8 mouse cellular contexts compared by ENCODE assay signal in genomic region chr8:127439392-127440160, GRCm38 (mm10).
DNase-seq lines count a peak whose midpoint lies in the region; ATAC-seq and TF ChIP-seq lines count a peak whose summit lies in the region.

No protein-coding gene starts in this region.

- H3K9ac ChIP-seq in liver, adult 2 months (ENCODE audit: low read depth, low read length): peak overlapping the region; percentile 73
- no peak overlapping the region for H3K9ac ChIP-seq in limb, embryonic 12.5 days (replicated peaks)
- no peak overlapping the region for H3K9ac ChIP-seq in midbrain, postnatal 0 days (replicated peaks; ENCODE audit: low read length, poor library complexity, severe bottlenecking)

- H3K27me3 ChIP-seq in liver, adult 2 months (ENCODE audit: control insufficient read depth, insufficient read depth, low read length): no peaks in the 10 kb centered on the region
- H3K27me3 ChIP-seq in limb, embryonic 12.5 days: no peaks in the 10 kb centered on the region; the same call in 1 of the 2 replicates
- H3K27me3 ChIP-seq in midbrain, postnatal 0 days (ENCODE audit: insufficient read depth, low read length): no peaks in the 10 kb centered on the region

- H3K4me3 ChIP-seq in liver, adult 2 months (ENCODE audit: insufficient read depth, low read depth, low read length): peak overlapping the region; percentile 50
- H3K4me3 ChIP-seq in limb, embryonic 12.5 days (replicated peaks): no peak overlapping the region
- no peak overlapping the region for H3K4me3 ChIP-seq in midbrain, postnatal 0 days (ENCODE audit: low read depth, low read length)

- no peak for TF ChIP-seq CTCF in liver, adult 2 months (IDR thresholded peaks at IDR 0.05; ENCODE audit: low read depth, low read length)
- TF ChIP-seq CTCF in midbrain, postnatal 0 days (IDR thresholded peaks at IDR 0.05): no peak

- 11% methylated on average over 10 of the region's 10 CpGs for WGBS in liver, adult 2 months
- 51% methylated on average over 10 of the region's 10 CpGs for WGBS in limb, embryonic 12.5 days
- 47% methylated on average over 10 of the region's 10 CpGs for WGBS in midbrain, postnatal 0 days

- peaks cover 23% of the 10 kb centered on the region for H3K36me3 ChIP-seq in liver, adult 2 months (ENCODE audit: control insufficient read depth, insufficient read depth, low read length)
- H3K36me3 ChIP-seq in limb, embryonic 12.5 days: peaks cover 9% of the 10 kb centered on the region; the same call in 1 of the 2 replicates
- no peaks in the 10 kb centered on the region for H3K36me3 ChIP-seq in midbrain, postnatal 0 days (ENCODE audit: insufficient read depth, low read length)

- peaks cover 16% of the 10 kb centered on the region; the same call in 1 of the 2 replicates for H3K79me2 ChIP-seq in liver, adult 2 months (ENCODE audit: control insufficient read depth, insufficient read depth, low read length)

- H3K27ac ChIP-seq in liver, adult 2 months (replicated peaks; ENCODE audit: insufficient read depth, low read depth, low read length): peak overlapping the region; percentile 84
- H3K27ac ChIP-seq in limb, embryonic 12.5 days: peak overlapping the region; percentile 62; the same call in 1 of the 2 replicates
- H3K27ac ChIP-seq in midbrain, postnatal 0 days (ENCODE audit: low read depth, low read length): peak overlapping the region; percentile 63; the same call in 1 of the 2 replicates

- H3K4me1 ChIP-seq in liver, adult 2 months (ENCODE audit: control insufficient read depth, insufficient read depth, low read length): peaks cover 22% of the 10 kb centered on the region
- peaks cover 42% of the 10 kb centered on the region for H3K4me1 ChIP-seq in limb, embryonic 12.5 days (replicated peaks)
- H3K4me1 ChIP-seq in midbrain, postnatal 0 days (ENCODE audit: insufficient read depth, low read length): 0 out of 2 replicates have a peak, but pooled peaks cover 3% of the 10 kb centered on the region

- ATAC-seq in limb, embryonic 12.5 days (ENCODE audit: insufficient number of reproducible peaks, insufficient read depth, low FRiP score, low TSS enrichment, low read depth): peak; percentile 54
- ATAC-seq in midbrain, postnatal 0 days (ENCODE audit: low FRiP score): no peak

- no peak overlapping the region for H3K4me2 ChIP-seq in limb, embryonic 12.5 days
- no peak overlapping the region for H3K4me2 ChIP-seq in midbrain, postnatal 0 days (ENCODE audit: low read depth, low read length, poor library complexity, severe bottlenecking)

- DNase-seq in liver, adult 2 months (ENCODE audit: extremely low read depth, low read depth, low spot score): peak; percentile 87
- DNase-seq in liver: no peak
- DNase-seq in heart, adult 18-20 months: peak; percentile 50 to 63
- DNase-seq in kidney, adult 9 months: peak; percentile 67
- peak; percentile 48 for DNase-seq in midbrain, postnatal 0 days (ENCODE audit: low spot score)
- no peak for DNase-seq in natural killer cell, adult 2 months (ENCODE audit: low spot score in 2 of 2)
- no peak for DNase-seq in adrenal gland, postnatal 36 days

- no peaks in the 10 kb centered on the region for H3K9me3 ChIP-seq in limb, embryonic 12.5 days
- no peaks in the 10 kb centered on the region for H3K9me3 ChIP-seq in midbrain, postnatal 0 days (ENCODE audit: low read length)

- TF ChIP-seq POLR2A in liver, adult 2 months (IDR thresholded peaks at IDR 0.05; ENCODE audit: extremely low read depth, insufficient read depth, low read length): no peak

Comparison
In these comparisons a context has a peak if more than half of its experiments do, and no peak if none do; other contexts are left out.
1. DNase-seq: peak in liver, adult 2 months (single experiment), heart, adult 18-20 months (2 of 2), kidney, adult 9 months (single experiment) and midbrain, postnatal 0 days (single experiment); none in liver (single experiment), natural killer cell, adult 2 months (0 of 2) and adrenal gland, postnatal 36 days (0 of 2).
2. Peak in every context shown above with its lines, with median percentiles within 50 percentile points of each other: H3K27ac ChIP-seq.